ENCODE assay signal across 16 mouse cellular contexts in genomic region chr6:121224993-121225392, GRCm38 (mm10). TPM values are rescaled to one million over a fixed set of nuclear protein-coding genes. Genes with fewer than 3 reads are reported as not detected.
DNase-seq lines count a peak whose midpoint lies in the region; ATAC-seq and TF ChIP-seq lines count a peak whose summit lies in the region.
"Had no signal": no experiment of that assay in that cellular context is flagged by ENCODE, and none has a peak within 500 bp of the region (broad histone marks: within the 10 kb centered on the region; RNA-seq: fewer than 3 reads in every experiment).

No protein-coding gene starts in this region.

- no peak overlapping the region for H3K4me2 ChIP-seq in forebrain, embryonic 16.5 days (ENCODE audit: low read length)
- H3K4me2 ChIP-seq: heart, embryonic 13.5 days; hindbrain, embryonic 12.5 days had no signal

- no peak for TF ChIP-seq CTCF in MEL (IDR thresholded peaks at IDR 0.05 in 2 of 3, conservative IDR thresholded peaks at IDR 0.05 in 1 of 3; ENCODE audit: control insufficient read depth in 1 of 3, insufficient read depth in 1 of 3, low read depth in 2 of 3, low read length in 3 of 3, poor library complexity in 1 of 3, severe bottlenecking in 1 of 3)

- TF ChIP-seq RAD21 in MEL (IDR thresholded peaks at IDR 0.05; ENCODE audit: low read depth, low read length): no peak

- peaks cover 0 to 25% of the 10 kb centered on the region in 2 experiments; a peak in 2 of 4 replicates for H3K36me3 ChIP-seq in MEL (ENCODE audit: control insufficient read depth in 1 of 2, insufficient read depth in 2 of 2, low read length in 2 of 2)
- no peaks in the 10 kb centered on the region for H3K36me3 ChIP-seq in forebrain, embryonic 16.5 days (ENCODE audit: control insufficient read depth, insufficient read depth)
- H3K36me3 ChIP-seq: heart, embryonic 13.5 days; hindbrain, embryonic 12.5 days had no signal

- H3K4me1 ChIP-seq in MEL (ENCODE audit: control insufficient read depth in 1 of 2, insufficient read depth in 2 of 2, low read length in 2 of 2): peaks cover 8 to 32% of the 10 kb centered on the region in 2 experiments
- H3K4me1 ChIP-seq in forebrain, embryonic 16.5 days (replicated peaks; ENCODE audit: control insufficient read depth, insufficient read depth, low read length): no peaks in the 10 kb centered on the region
- H3K4me1 ChIP-seq: hindbrain, embryonic 12.5 days had no signal

- no peak overlapping the region for H3K4me3 ChIP-seq in MEL (ENCODE audit: control insufficient read depth in 1 of 2, insufficient read depth in 1 of 2, low read depth in 2 of 2, low read length in 2 of 2)
- no peak overlapping the region for H3K4me3 ChIP-seq in forebrain, embryonic 16.5 days (replicated peaks; ENCODE audit: low read length)
- H3K4me3 ChIP-seq: erythroblast, embryonic 14.5 days; heart, embryonic 13.5 days; hindbrain, embryonic 12.5 days; layer of hippocampus, adult 2 months had no signal

- peak overlapping the region; percentile 11; the same call in 1 of the 2 replicates for H3K27ac ChIP-seq in MEL (ENCODE audit: control insufficient read depth, low read depth, low read length)
- no peak overlapping the region for H3K27ac ChIP-seq in forebrain, embryonic 16.5 days (ENCODE audit: low read length)
- H3K27ac ChIP-seq: heart, embryonic 13.5 days; hindbrain, embryonic 12.5 days; layer of hippocampus, adult 2 months had no signal

- H3K27me3 ChIP-seq in MEL (ENCODE audit: control insufficient read depth in 1 of 2, insufficient read depth in 2 of 2, low read length in 2 of 2): no peaks in the 10 kb centered on the region
- H3K27me3 ChIP-seq in forebrain, embryonic 16.5 days (replicated peaks; ENCODE audit: control insufficient read depth, insufficient read depth, low read length): no peaks in the 10 kb centered on the region
- H3K27me3 ChIP-seq: heart, embryonic 13.5 days; hindbrain, embryonic 12.5 days had no signal

- ATAC-seq in megakaryocyte progenitor cell, adult 5-6 weeks (replicated peaks; ENCODE audit: poor library complexity): peak; percentile 15
- ATAC-seq in forebrain, embryonic 16.5 days: no peak
- ATAC-seq: activated CD4-positive, CD25-positive, alpha-beta regulatory T cell, adult 4 months; lung, postnatal 0 days had no signal

- peak; percentile 41 to 69; a peak in 3 of 4 replicates for TF ChIP-seq EP300 in MEL (IDR thresholded peaks at IDR 0.05; ENCODE audit: low read depth in 1 of 2, low read length in 2 of 2)

- no peaks in the 10 kb centered on the region for H3K79me2 ChIP-seq in MEL (ENCODE audit: control insufficient read depth, insufficient read depth, low read length, poor library complexity)

- DNase-seq in MEL (ENCODE audit: low read depth, low spot score): peak; percentile 44
- peak; percentile 62 for DNase-seq in embryo, embryonic 10 days (ENCODE audit: low spot score)
- DNase-seq in kidney, postnatal 36 days: peak; percentile 47 to 61
- DNase-seq in spleen, postnatal 10 days (ENCODE audit: low spot score in 2 of 2): no peak
- no peak for DNase-seq in layer of hippocampus, adult 11-12 months (ENCODE audit: low spot score)
- DNase-seq: cerebellum, postnatal 36 days; left cerebral cortex, postnatal 4 days; right cerebral cortex, postnatal 25 days had no signal

- TF ChIP-seq POLR2A in MEL (IDR thresholded peaks at IDR 0.05; ENCODE audit: control insufficient read depth in 1 of 2, insufficient read depth in 1 of 2, low read depth in 1 of 2, low read length in 2 of 2, poor library complexity in 1 of 2): no peak

- H3K9me3 ChIP-seq in MEL (replicated peaks; ENCODE audit: insufficient read depth, low read length): no peaks in the 10 kb centered on the region
- H3K9me3 ChIP-seq in forebrain, embryonic 16.5 days (ENCODE audit: control insufficient read depth, low read length): no peaks in the 10 kb centered on the region
- H3K9me3 ChIP-seq: heart, embryonic 13.5 days; hindbrain, embryonic 12.5 days had no signal

- 60% methylated on average over 6 of the region's 6 CpGs for WGBS in forebrain, embryonic 16.5 days

- no peak overlapping the region for H3K9ac ChIP-seq in MEL (ENCODE audit: control insufficient read depth, low read depth, low read length, poor library complexity, severe bottlenecking)
- H3K9ac ChIP-seq in forebrain, embryonic 16.5 days (replicated peaks; ENCODE audit: low read depth, low read length): no peak overlapping the region
- H3K9ac ChIP-seq: heart, embryonic 13.5 days; hindbrain, embryonic 12.5 days had no signal

TF ChIP-seq in MEL, 35 proteins besides CTCF, POLR2A, EP300 and RAD21:
- TF ChIP-seq GATA1 (IDR thresholded peaks at IDR 0.05; ENCODE audit: low read depth, low read length) (peak; percentile 88), ZNF384 (IDR thresholded peaks at IDR 0.05; ENCODE audit: low read depth, low read length) (peak; percentile 56; the same call in 1 of the 2 replicates), UBTF (IDR thresholded peaks at IDR 0.05; ENCODE audit: borderline replicate concordance, insufficient read depth, low read depth, low read length) (no peak), JUND (IDR thresholded peaks at IDR 0.05; ENCODE audit: low read depth, low read length) (no peak), BHLHE40 (IDR thresholded peaks at IDR 0.05; ENCODE audit: borderline replicate concordance, low read depth, low read length) (no peak), SIN3A (IDR thresholded peaks at IDR 0.05; ENCODE audit: low read length) (0 out of 2 replicates have a peak, but pooled peaks have one; percentile 17)

RNA-seq across cellular contexts. Expression of gene Tuba8, which starts 14.5 kb away (rescaled TPM):
- total RNA-seq in MEL (2012; rRNA removed): 1.6 and 1.9 TPM in 2 replicates
- polyA plus RNA-seq in MEL (2012; ENCODE audit: insufficient read depth in 1 of 2, insufficient read length in 2 of 2, low read depth in 1 of 2, low replicate concordance in 2 of 2, missing spikeins in 1 of 2): 1 to 10 TPM in 1 of 2 experiments, not detected in 1; 1.4 TPM
- total RNA-seq in megakaryocyte progenitor cell, adult 5-6 weeks (2015): 27.2 and 30.4 TPM in 2 replicates
- total RNA-seq in megakaryocyte progenitor cell, adult 5-6 weeks (2017): 27.2 and 29.2 TPM in 2 replicates
- polyA plus RNA-seq in forebrain, embryonic 16.5 days (2015; fragmentation: Nextera tagmentation; extraction: Ambion mirVana): 0.35 TPM in 1 of 2 replicates, not detected in the other

RNA-seq across cellular contexts. Expression of gene Usp18, which starts 20.7 kb away (rescaled TPM):
- total RNA-seq in MEL (2012; rRNA removed): 0.39 and 0.85 TPM in 2 replicates
- polyA plus RNA-seq in MEL (2012; ENCODE audit: insufficient read depth in 1 of 2, insufficient read length in 2 of 2, low read depth in 1 of 2, low replicate concordance in 2 of 2, missing spikeins in 1 of 2): under 1 TPM in 1 of 2 experiments, not detected in 1; 0.71 TPM
- 2.2 and 2.6 TPM in 2 replicates for total RNA-seq in megakaryocyte progenitor cell, adult 5-6 weeks (2015)
- 1.8 and 2.5 TPM in 2 replicates for total RNA-seq in megakaryocyte progenitor cell, adult 5-6 weeks (2017)
- polyA plus RNA-seq in forebrain, embryonic 16.5 days (2015; fragmentation: Nextera tagmentation; extraction: Ambion mirVana): 0.95 and 1.5 TPM in 2 replicates
- total RNA-seq: left cerebral cortex, postnatal 4 days had no signal
- polyA plus RNA-seq: erythroblast, embryonic 14.5 days had no signal

RNA-seq across cellular contexts. Expression of gene Pex26, which starts 41.5 kb away (rescaled TPM):
- 5.7 and 6.9 TPM in 2 replicates for total RNA-seq in MEL (2012; rRNA removed)
- polyA plus RNA-seq in MEL (2012; ENCODE audit: insufficient read depth in 1 of 2, insufficient read length in 2 of 2, low read depth in 1 of 2, low replicate concordance in 2 of 2, missing spikeins in 1 of 2): 1 to 10 TPM in 1 of 2 experiments, not detected in 1; 9.9 TPM
- 5.3 and 8.0 TPM in 2 replicates for total RNA-seq in megakaryocyte progenitor cell, adult 5-6 weeks (2015)
- 6.7 and 7.9 TPM in 2 replicates for total RNA-seq in megakaryocyte progenitor cell, adult 5-6 weeks (2017)
- polyA plus RNA-seq in forebrain, embryonic 16.5 days (2015; fragmentation: Nextera tagmentation; extraction: Ambion mirVana): 15.9 and 16.1 TPM in 2 replicates

Comparison
In these comparisons a context has a peak if more than half of its experiments do, and no peak if none do; other contexts are left out.
1. DNase-seq: peak in MEL (single experiment), embryo, embryonic 10 days (single experiment) and kidney, postnatal 36 days (2 of 2); none in spleen, postnatal 10 days (0 of 2) and layer of hippocampus, adult 11-12 months (single experiment).